Mouse (Mus musculus) frontal cortex, adult 2 months (tissue): ENCODE data around the gene Grk6. TPM values are rescaled to one million over a fixed set of nuclear protein-coding genes. Genes with fewer than 3 reads are reported as not detected.
"Not testable (repeated sequence)": the region's sequence is repeated elsewhere in the genome, so short reads cannot be mapped to it uniquely, and the experiment has no call there.

Experiments
- DNase-seq, 2 experiments: peaks; one replicate each; pipeline ENCODE4 v3.0.0; 2022; ENCODE audit warnings: low spot score in 1 of 2; ENCODE audit errors: extremely low spot score in 1 of 2
- polyA plus RNA-seq: library from polyadenylated mRNA; depleted of rRNA; stranded (reverse); fragments of >200 nt; gene quantifications from 2 replicates; pipeline ENCODE4 v1.2.3, GENCODE M21; 2012

Gene Grk6
- polyA plus RNA-seq, 1 experiment, result 74.3 TPM

GRCm38 (mm10) chr13:55420933-55421800 lies 23.7 kb upstream of the Grk6 start:
- peak in 1 of 2 experiments; percentile 79 for DNase-seq

GRCm38 (mm10) chr13:55426613-55427012 lies 18.3 kb upstream of the Grk6 start, which contains the start of gene F12:
TSS of gene F12 (minus strand) at chr13:55426793.
- no peak for DNase-seq

- DNase-seq, result no peak
Measured at GRCm38 (mm10) chr13:55429226-55429888, 15.5 kb upstream of the Grk6 start.

GRCm38 (mm10) chr13:55430566-55430965 lies 14.3 kb upstream of the Grk6 start:
- no peak for DNase-seq

GRCm38 (mm10) chr13:55431889-55432685 lies 12.8 kb upstream of the Grk6 start:
- no peak for DNase-seq

GRCm38 (mm10) chr13:55437111-55437629 lies 7.7 kb upstream of the Grk6 start:
- not testable (repeated sequence) for DNase-seq

- DNase-seq, result no peak
Measured at GRCm38 (mm10) chr13:55443799-55444285, 1.0 kb upstream of the Grk6 start.

GRCm38 (mm10) chr13:55444286-55444936 lies 461 bp upstream of the Grk6 start:
- peak in 1 of 2 experiments; percentile 73 for DNase-seq

- DNase-seq, result no peak
Measured at GRCm38 (mm10) chr13:55445361-55446091, 654 bp downstream of the Grk6 start.

GRCm38 (mm10) chr13:55446483-55447105 lies 1.7 kb downstream of the Grk6 start:
- DNase-seq, result no peak

GRCm38 (mm10) chr13:55447543-55447943 lies 2.7 kb downstream of the Grk6 start:
- no peak for DNase-seq

- no peak for DNase-seq
Measured at GRCm38 (mm10) chr13:55448131-55448530, 3.3 kb downstream of the Grk6 start.

- no peak for DNase-seq
Measured at GRCm38 (mm10) chr13:55449205-55449604, 4.3 kb downstream of the Grk6 start.

GRCm38 (mm10) chr13:55449679-55450441 lies 5.0 kb downstream of the Grk6 start:
- DNase-seq, result no peak

GRCm38 (mm10) chr13:55450511-55450980 lies 5.7 kb downstream of the Grk6 start:
- peak in 1 of 2 experiments; percentile 60 for DNase-seq

GRCm38 (mm10) chr13:55451296-55451695 lies 6.4 kb downstream of the Grk6 start:
- no peak for DNase-seq

GRCm38 (mm10) chr13:55451785-55452549 lies 7.1 kb downstream of the Grk6 start:
- DNase-seq, result no peak
